Mouse (Mus musculus): ENCODE measurements at regions not wholly inside any gene's neighbourhood (a gene's known extent, or its start where the extent isn't known, plus 50 kb on each side); places are given as distances from the start of the nearest gene placed in this dataset.

- no peak for DNase-seq
Observed at GRCm38 (mm10) chr1:56453756-56454155, 183.5 kb downstream of the Hsfy2 start.

- no peak for DNase-seq
Observed at GRCm38 (mm10) chr1:56442835-56443234, 194.4 kb downstream of the Hsfy2 start.

DNA sequence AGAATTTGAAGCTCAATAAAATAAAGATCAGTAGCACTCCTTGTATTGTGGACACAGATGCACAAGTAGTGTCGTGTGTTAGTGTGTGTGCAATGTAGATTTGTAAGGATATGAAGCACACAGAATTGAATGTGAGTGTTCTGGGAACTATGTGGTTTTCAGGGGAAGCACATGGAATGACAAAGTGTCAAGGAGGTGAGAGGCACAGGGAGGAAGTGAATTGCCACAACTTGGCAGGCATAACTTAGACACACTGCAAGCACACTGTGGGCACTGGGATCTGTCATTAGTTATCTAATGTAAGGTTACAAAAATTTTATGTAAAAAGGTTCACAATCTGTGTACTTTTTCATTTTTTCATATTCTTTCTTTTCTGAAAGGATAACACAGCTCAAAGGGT is 230.4 kb downstream of the Hsfy2 start:
- no peak for DNase-seq

- no peak for DNase-seq
Observed at GRCm38 (mm10) chr1:56403351-56403750, 233.9 kb downstream of the Hsfy2 start.

GRCm38 (mm10) chr1:56395832-56396231 is 241.4 kb downstream of the Hsfy2 start:
- DNase-seq: no peak

DNA sequence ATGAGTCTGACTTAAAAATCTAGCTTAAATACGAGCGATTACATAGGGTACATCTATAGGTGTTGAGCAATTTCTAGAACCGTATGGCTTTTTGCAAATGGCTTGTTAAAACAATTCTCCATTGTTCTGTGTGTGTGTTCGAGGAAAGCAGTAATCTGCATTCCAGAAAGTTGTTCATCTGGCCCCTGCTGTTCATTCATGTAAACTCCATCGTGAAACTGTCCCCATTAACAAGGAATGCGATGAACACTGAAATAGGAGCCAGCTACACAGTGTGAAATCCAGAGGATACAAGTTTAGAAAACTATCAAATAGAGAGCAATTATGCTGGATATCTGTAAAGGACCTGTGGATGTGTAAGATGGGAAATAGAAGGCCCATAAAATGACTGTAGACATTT is 250.1 kb downstream of the Hsfy2 start:
- DNase-seq: no peak

DNA sequence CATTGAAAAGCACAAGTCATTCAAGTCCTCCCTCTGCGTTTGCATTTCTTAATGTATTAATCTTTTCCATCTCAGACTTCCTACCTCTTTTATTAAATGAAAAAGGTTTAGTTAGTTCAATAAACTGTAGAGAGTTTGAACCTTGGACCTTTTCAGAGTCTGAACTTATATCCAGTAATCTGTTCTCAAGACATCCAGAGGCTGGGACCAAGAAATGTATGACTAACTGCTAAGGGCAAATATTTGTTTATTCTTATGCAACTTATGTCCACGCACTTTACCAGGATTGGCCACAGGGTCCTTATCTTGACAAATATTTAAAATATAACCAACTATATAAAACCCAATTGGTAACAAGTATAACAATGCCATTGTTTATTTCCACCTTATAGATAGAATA is 270.9 kb downstream of the Hsfy2 start:
- no peak for DNase-seq

- DNase-seq: no peak
Observed at GRCm38 (mm10) chr1:56360857-56361256, 276.4 kb downstream of the Hsfy2 start.

DNA sequence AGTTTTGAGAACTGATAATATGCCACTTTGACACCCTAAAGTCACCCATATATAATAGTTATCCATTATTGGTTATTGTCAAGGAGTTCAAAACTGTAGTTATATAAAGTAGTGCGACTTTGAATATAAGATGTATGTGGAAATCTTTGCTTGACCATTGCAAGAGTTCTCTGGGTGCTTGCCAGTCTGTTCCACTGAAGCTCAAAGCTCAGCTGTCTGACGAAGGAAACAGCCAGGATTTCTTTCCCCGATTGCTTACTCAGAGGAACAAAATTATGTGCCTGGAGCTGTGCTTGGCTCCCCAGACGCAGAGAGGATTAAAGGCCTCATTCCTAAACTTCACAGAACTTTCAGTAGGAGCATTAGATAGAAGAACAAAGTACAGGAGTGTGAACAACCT is 290.6 kb downstream of the Hsfy2 start:
- DNase-seq: no peak

DNA sequence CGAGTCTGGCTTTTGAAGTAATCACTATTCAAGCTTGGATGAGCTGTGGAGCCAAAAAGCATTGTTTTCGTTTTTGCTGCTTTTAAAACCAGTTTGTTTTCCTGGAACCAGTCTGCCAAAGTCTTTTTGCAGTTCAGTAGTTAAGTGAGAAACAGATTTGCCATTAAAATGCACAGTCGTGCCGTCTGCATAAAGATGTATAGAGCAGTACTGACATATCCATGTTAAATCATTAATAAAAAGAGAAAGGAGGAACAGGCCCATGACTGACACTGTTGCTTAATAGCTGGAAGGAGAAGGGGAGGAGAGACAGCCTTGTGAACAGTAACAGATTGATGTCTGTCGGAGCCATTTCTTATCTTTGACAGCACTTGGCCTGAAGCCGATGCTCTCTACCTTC is 292.3 kb downstream of the Hsfy2 start:
- no peak for DNase-seq

DNA sequence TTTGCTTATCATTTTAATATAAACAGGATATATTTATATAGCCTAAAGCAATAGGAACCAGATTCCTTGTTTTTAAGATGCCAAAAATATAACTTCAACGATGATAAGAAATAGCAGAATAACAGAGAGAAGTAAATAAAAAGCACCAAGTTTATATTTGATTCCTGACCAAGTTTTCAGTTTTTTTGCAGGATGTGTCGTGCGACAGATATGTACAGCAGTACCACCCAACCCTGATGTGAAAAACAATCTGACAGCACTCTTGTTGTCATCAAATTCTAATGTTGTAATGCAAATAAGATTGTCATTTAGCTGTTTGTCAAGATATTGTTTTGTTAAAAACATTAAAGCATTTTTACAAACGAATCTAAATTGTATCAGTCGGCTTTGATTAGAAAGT is 309.9 kb downstream of the Hsfy2 start:
- no peak for DNase-seq

DNA sequence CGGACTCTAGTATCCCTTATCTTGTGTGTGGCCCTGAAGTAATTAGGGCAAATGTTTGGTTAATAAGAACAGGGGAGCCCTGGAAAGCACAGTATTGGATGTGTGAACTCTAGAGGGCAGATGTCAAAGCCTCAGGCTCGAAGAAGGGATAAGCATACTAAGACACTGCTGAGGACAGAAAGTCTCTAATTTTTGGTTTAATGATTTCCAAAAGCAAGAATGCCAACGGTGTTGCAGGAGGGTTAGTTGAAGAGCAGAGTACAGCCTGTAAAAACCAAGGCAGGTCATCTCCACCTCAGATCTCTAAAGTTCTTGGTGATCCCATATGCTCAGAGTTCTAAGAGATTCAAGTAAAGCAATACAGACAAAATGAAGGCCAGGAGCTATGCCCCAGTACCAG is 328.6 kb downstream of the Hsfy2 start:
- DNase-seq: no peak

DNA sequence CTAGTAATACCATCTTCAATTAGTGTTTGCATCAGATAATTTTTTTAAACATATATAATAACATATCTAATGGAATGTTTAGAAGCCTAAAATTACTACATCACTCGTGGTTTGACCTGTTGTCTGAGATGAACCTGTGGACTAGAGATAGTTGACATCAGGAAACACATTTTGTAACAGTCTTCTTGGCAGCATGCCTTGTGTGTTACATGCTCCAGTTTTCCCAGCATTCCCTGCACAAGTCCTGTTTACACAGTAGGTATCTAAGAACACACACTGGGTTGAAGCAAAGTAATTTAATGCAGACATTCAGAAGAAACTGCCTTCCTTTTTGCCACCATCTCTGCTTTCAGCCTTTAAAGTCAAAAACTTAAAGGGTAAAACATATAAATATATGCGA is 342.8 kb downstream of the Hsfy2 start:
- no peak for DNase-seq

- DNase-seq: no peak
Observed at GRCm38 (mm10) chr1:56289748-56290147, 347.5 kb downstream of the Hsfy2 start.

- DNase-seq: no peak
Observed at GRCm38 (mm10) chr1:56286386-56287045, 350.7 kb downstream of the Hsfy2 start.

- no peak for DNase-seq
Observed at GRCm38 (mm10) chr1:56261708-56262107, 375.5 kb downstream of the Hsfy2 start.

GRCm38 (mm10) chr1:56260759-56261158 is 376.5 kb downstream of the Hsfy2 start:
- DNase-seq: no peak

DNA sequence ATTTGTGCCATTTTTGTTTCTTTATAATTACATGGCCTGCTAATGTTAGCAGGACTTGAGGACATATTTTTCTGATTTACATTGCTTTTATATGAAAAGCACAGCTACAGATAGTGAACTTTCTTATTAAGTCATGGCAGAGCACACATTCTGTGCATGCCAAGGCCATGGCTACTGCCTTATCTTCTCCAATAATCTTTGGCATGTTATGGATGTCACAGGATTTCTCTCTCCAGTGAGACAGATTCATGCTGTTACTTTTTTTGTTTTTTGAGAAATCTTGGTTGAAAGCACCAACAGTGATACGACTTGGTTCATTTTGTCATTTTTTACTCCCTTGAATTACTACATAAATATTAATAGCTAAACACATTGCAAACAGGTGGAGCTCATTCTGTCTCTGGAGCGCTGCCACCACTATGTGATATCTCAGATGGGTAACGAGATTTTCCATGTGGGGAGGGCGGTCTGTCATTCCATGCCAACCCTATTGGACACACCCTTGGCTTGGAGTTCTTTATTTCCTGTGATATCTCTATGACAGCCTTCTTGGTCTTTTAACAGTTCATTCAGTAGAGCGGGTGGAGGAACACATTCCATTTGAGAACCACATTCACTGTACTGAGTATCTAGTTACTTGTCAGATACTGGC is 380.3 kb downstream of the Hsfy2 start:
- DNase-seq: no peak

DNA sequence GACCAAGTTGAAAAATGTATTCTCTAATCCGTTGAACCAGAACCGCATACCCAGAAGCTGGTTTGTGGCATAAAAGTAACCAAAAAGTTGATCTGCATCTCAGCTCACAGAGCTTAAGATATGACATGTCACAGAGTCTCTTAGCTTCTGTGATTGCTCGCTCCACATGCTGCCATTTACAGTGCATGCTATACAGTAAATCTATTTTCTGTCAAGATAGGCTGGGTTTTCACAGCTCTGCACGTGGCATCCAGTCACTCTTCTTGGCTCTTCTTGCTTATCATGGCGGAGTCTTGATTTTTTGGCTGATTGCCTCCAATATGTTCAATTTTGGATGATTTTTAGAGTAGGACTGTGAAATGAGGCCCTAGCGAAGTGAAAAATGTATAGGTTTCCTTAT is 397.5 kb downstream of the Hsfy2 start:
- DNase-seq: no peak

GRCm38 (mm10) chr1:56226314-56227008 is 410.8 kb downstream of the Hsfy2 start:
- no peak for DNase-seq

- DNase-seq: no peak
Observed at GRCm38 (mm10) chr1:56219700-56220099, 417.5 kb downstream of the Hsfy2 start.

GRCm38 (mm10) chr1:56210712-56211371 is 426.4 kb downstream of the Hsfy2 start:
- DNase-seq: no peak

GRCm38 (mm10) chr1:56206615-56207267 is 430.5 kb downstream of the Hsfy2 start:
- DNase-seq: no peak

Data from liver (tissue).